Mouse (Mus musculus) right cerebral cortex, adult 2 months (tissue): Measurements from ENCODE around the gene Wdr6.

Source experiments
- DNase-seq, 2 experiments: peaks; one replicate each; pipeline ENCODE4 v3.0.0; 2021 to 2022; ENCODE audit warnings: low spot score in 2 of 2

The Wdr6 gene

DNA sequence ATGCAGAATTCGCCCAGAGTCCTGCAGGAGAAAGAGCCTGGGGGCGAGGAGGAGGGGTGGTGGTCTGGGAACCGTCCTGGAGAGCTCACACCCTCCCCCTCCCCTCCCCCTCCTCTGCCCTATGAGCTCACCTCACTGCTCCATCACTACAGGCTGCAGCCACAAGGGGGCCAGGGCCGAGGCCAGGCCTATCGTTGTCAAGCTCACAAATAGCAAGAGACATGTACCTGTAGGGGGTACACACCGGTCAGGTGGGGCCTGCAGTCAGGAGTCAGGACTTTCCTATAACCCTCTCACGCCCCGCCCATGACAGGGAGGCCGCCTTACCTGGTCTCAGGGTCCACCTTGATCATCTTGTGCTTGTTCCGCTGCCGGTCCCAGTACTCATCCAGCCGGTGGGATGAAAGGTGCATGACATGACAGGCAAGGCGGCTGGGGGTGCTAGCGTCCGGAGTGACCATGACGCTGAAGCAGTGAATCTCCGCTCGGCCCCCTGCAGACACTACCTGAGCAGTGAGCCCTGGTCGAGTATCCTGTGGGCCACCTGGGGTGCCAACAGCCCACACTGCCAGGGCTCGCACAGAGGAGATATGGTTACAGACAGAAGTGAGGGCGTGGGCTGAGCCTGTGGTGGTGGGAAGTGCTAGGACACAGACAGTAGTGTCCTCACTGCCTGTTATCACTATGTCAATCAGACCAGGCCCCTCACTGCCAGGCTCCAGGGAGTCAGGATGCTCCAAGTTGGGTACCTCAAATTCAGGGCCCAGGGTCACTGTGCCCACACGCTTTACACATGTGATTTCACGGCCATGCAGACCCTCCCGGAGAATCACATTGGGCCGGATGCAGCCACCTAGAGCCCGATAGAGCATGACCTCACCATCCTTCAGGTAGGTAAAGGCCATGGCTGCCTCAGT, 4.5 kb downstream of the Wdr6 start:
- no peak for DNase-seq

DNA sequence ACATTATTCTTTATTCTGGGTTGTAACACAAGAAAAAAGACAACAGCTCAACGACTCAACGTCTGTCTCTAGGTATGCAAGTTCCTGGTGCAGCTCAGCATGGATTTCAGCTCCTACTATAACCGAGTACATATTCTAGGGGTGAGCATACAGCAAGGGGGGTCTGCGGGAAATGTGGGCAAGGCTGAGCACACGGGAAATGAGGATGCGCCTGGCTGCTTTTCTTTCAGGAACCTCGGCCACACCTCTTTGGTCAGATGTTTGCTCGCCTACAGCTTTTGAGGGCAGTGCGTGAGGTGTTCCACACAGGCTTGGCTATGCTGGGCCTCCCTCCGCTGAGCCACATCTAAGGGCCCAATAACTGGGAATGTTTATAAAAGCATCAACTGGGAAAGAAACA, 6.2 kb downstream of the Wdr6 start:
- DNase-seq = no peak

GRCm38 (mm10) chr9:108571401-108571973, 7.1 kb downstream of the Wdr6 start:
- no peak for DNase-seq

DNA sequence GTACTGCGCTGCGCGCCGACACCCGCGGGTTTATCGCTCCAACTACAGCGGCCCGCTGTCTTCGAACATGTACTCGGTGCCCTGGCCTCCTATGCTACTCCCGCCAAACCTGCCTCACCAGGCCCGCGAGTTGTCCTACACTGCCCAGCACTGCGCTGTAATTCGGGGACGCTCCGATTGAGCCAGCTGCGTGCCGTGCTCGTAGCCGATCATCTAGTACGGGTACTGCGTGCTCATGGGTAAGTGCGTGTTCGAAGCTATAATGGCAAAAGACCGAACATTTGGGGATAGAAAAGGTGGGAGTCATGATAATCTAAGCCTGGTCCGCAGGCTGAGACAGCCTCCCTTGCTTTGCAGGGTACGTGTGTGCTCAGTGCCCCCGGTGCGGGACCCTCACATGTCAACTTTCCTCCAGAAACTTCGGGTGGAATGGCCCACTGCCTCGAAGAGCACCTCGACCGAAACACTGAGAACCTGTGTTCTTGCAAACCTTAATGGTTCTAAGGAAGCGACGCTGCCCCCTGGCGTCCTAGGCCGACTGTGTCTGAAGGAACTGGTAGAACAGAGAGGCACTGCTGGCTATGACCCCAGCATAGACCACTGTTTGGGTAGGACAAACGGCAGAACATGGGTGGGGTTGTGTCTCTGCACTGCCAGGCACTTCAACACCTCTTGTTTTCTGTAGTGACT, 8.2 kb downstream of the Wdr6 start:
- DNase-seq = peak; percentile 76 to 83

- peak; percentile 89 to 94 for DNase-seq
Measured at GRCm38 (mm10) chr9:108569381-108570206, 8.9 kb downstream of the Wdr6 start, which contains the start of gene Dalrd3. Gene Dalrd3, plus strand, starts transcription at chr9:108569886.

DNA sequence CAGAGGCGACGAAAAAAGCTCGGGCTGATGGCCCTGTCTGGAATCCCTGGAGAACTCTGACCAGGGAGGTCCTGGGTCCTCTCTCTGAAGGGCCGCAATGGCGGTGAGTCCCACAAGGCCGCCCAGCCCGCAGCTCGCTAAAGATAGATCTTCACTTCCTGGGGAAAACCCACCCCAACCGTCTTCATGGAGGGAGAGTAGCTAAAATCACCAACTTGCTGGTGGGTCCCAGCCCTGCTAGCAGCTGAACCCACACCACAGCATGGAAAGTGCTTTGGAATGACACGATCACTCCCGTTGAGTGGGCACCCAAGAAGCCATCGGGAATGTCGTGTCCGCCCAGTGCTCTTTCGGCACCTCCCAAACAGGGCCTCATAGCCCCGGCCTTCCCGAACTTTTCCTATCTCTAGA, 10.0 kb downstream of the Wdr6 start:
- no peak for DNase-seq

DNA sequence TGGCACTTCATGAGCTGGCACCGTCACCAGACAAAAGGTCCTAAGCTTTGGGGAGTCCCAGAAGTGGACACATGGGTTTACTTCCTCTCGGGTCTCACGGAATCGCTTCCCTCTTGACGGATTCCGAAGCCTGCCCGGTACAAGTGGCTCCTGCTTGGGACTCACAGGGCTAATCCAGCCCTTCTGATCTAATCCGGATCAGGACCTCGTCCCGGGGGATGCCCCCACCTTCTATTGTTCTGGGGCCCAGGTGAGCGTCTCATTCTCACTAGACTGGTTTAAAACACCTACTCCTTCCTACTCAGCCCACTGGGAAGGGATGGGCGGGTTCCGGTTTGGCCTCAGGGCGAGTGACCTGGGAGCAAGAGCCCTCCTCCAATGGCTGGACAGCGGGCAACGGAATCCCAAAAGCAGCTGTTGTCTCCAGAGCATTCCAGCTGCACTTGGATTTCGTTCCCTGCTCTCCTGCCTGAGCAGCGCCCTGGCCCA, 10.6 kb downstream of the Wdr6 start:
- DNase-seq = no peak

GRCm38 (mm10) chr9:108566815-108567776, 11.4 kb downstream of the Wdr6 start, which contains the start of gene Ndufaf3:
Gene Ndufaf3, minus strand, starts transcription at chr9:108567434.
- DNase-seq = peak; percentile 97

- DNase-seq = peak in 1 of 2 experiments; percentile 45
Measured at GRCm38 (mm10) chr9:108565881-108566814, 12.4 kb downstream of the Wdr6 start.

DNA sequence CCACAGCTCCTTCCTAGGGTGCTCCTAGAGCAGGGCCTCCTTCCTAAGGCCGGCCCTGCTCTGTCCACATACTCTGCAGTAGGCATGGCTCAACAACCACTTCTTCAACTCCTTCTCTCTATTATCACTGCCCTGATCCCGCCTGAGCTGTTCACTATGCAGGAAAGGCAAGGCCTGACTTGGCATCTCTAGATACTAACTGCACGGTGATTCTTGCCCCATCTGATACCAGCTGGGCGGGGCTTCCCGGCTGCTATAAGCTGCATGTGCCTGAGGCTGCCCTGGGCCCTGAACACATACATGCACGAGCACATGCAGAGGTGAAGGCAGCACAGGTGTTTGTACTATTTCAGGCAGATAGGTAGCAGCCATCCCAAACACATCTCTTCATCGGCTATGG, 14.4 kb downstream of the Wdr6 start:
- DNase-seq = no peak

GRCm38 (mm10) chr9:108563671-108564070, 14.9 kb downstream of the Wdr6 start:
- DNase-seq = no peak

- peak; percentile 91 to 97 for DNase-seq
Measured at GRCm38 (mm10) chr9:108560227-108560841, 18.2 kb downstream of the Wdr6 start, which contains the start of gene Impdh2. Gene Impdh2, plus strand, starts transcription at chr9:108560286.

GRCm38 (mm10) chr9:108559169-108559568, 19.4 kb downstream of the Wdr6 start:
- no peak for DNase-seq

DNA sequence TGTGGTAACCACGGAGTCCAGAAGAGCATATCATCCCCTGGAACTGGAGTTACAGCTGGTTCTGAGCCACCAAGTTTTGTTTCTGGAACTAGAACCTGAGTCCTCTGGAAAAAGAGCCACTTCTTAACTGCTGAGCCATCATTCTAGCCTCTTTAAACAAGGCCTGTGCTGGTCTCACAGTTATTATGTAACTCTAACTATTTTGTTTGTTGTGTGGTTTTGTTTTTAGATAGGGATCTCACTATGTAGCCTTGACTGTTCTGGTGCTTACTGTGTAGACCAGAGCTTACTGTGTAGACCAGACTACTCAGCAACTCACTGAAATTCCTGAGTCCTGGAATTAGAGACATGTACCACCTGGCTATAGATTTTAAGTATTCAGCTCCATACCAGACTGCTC, 31.7 kb downstream of the Wdr6 start:
- DNase-seq = no peak

- DNase-seq = no peak
Measured at GRCm38 (mm10) chr9:108545986-108546385, 32.6 kb downstream of the Wdr6 start.

GRCm38 (mm10) chr9:108540846-108541245, 37.7 kb downstream of the Wdr6 start:
- DNase-seq = no peak

DNA sequence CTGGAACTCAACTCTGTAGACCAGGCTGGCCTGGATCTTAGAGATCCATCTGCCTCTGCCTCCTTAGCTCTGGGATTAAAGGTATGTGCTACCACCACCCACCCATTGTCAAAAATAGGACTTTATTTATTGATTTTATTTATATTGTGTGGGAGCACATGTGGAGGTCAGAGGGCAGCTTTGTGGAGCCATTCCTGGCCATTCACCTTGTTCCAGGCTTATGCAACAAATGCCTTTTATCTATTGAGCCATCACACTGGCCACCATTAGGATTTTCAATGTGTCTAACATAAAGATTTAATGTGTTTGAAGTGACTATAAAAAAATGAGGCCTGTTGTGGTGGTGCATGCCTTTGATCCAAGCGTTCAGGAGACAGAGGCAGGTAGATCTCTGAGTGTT, 47.0 kb downstream of the Wdr6 start:
- no peak for DNase-seq

GRCm38 (mm10) chr9:108530954-108531353, 47.6 kb downstream of the Wdr6 start:
- no peak for DNase-seq

GRCm38 (mm10) chr9:108525400-108525799, 53.1 kb downstream of the Wdr6 start:
- no peak for DNase-seq
